ENCODE assay signal across 17 mouse cellular contexts in genomic region chr14:10941647-10942046, GRCm38 (mm10).
"Had no signal": no experiment of that assay in that cellular context is flagged by ENCODE, and none has a peak within 500 bp of the region (broad histone marks: within the 10 kb centered on the region; RNA-seq: fewer than 3 reads in every experiment).

No protein-coding gene starts in this region.

- H3K27me3 ChIP-seq: lung, embryonic 15.5 days; megakaryocyte, embryonic 14.5 days; midbrain, embryonic 13.5 days; midbrain, embryonic 15.5 days; neural tube, embryonic 12.5 days; stomach, embryonic 15.5 days had no signal

- H3K36me3 ChIP-seq: lung, embryonic 15.5 days; midbrain, embryonic 13.5 days; midbrain, embryonic 15.5 days; neural tube, embryonic 12.5 days; stomach, embryonic 15.5 days had no signal

- H3K9ac ChIP-seq: liver, postnatal 0 days; lung, embryonic 15.5 days; midbrain, embryonic 13.5 days; midbrain, embryonic 15.5 days; neural tube, embryonic 12.5 days; stomach, embryonic 15.5 days had no signal

- ATAC-seq: liver, postnatal 0 days; lung, postnatal 0 days; midbrain, embryonic 13.5 days; midbrain, embryonic 15.5 days had no signal

- H3K9me3 ChIP-seq: lung, embryonic 15.5 days; midbrain, embryonic 13.5 days; midbrain, embryonic 15.5 days; neural tube, embryonic 12.5 days; stomach, embryonic 15.5 days had no signal

- H3K4me2 ChIP-seq: lung, embryonic 15.5 days; midbrain, embryonic 11.5 days; midbrain, embryonic 13.5 days; midbrain, embryonic 15.5 days; neural tube, embryonic 12.5 days; stomach, embryonic 15.5 days had no signal

- H3K4me3 ChIP-seq: lung, embryonic 15.5 days; megakaryocyte, embryonic 14.5 days; midbrain, embryonic 13.5 days; midbrain, embryonic 15.5 days; neural tube, embryonic 12.5 days; stomach, embryonic 15.5 days had no signal

- DNase-seq: liver, postnatal 0 days; lung, adult 2 months; lung, postnatal 14 days; lung, postnatal 36 days; right cerebral cortex, postnatal 14 days; thymus, adult 18-20 months; thymus, postnatal 14 days; thymus, postnatal 4 days had no signal

- H3K4me1 ChIP-seq: lung, embryonic 15.5 days; megakaryocyte, embryonic 14.5 days; midbrain, embryonic 13.5 days; midbrain, embryonic 15.5 days; neural tube, embryonic 12.5 days; stomach, embryonic 15.5 days had no signal

- H3K27ac ChIP-seq: lung, embryonic 15.5 days; macrophage; midbrain, embryonic 13.5 days; midbrain, embryonic 15.5 days; neural tube, embryonic 12.5 days; stomach, embryonic 15.5 days had no signal
